In genomic region chr19:4333791-4334190, GRCm38 (mm10) we compare ENCODE assay signal across 8 mouse cellular contexts. TPM values are rescaled to one million over a fixed set of nuclear protein-coding genes. Genes with fewer than 3 reads are reported as not detected.
DNase-seq lines count a peak whose midpoint lies in the region; ATAC-seq and TF ChIP-seq lines count a peak whose summit lies in the region.

No protein-coding gene starts in this region.

- peak; percentile 98 for ATAC-seq in embryonic facial prominence, embryonic 13.5 days (ENCODE audit: insufficient number of reproducible peaks, insufficient read depth, low FRiP score, low TSS enrichment, low read depth)
- peak; percentile 99 for ATAC-seq in limb, embryonic 12.5 days (ENCODE audit: insufficient number of reproducible peaks, insufficient read depth, low FRiP score, low TSS enrichment, low read depth)
- peak; percentile 99 for ATAC-seq in midbrain, embryonic 15.5 days (replicated peaks)

- H3K9ac ChIP-seq in embryonic facial prominence, embryonic 13.5 days: peak overlapping the region; percentile 81
- H3K9ac ChIP-seq in limb, embryonic 12.5 days (replicated peaks): peak overlapping the region; percentile 78
- peak overlapping the region; percentile 56 for H3K9ac ChIP-seq in midbrain, embryonic 15.5 days

- peak overlapping the region; percentile 97 for H3K27ac ChIP-seq in embryonic facial prominence, embryonic 13.5 days
- peak overlapping the region; percentile 93 for H3K27ac ChIP-seq in kidney, adult 2 months (ENCODE audit: insufficient read depth, low read depth, low read length)
- peak overlapping the region; percentile 93 for H3K27ac ChIP-seq in limb, embryonic 12.5 days
- peak overlapping the region; percentile 89 for H3K27ac ChIP-seq in midbrain, embryonic 15.5 days
- peak overlapping the region; percentile 92 for H3K27ac ChIP-seq in spleen, adult 2 months (ENCODE audit: insufficient read depth, low read length)

- TF ChIP-seq POLR2A in kidney, adult 2 months (IDR thresholded peaks at IDR 0.05; ENCODE audit: low read depth, low read length): peak; percentile 59
- peak; percentile 82 for TF ChIP-seq POLR2A in spleen, adult 2 months (IDR thresholded peaks at IDR 0.05; ENCODE audit: low read depth, low read length)

- H3K4me3 ChIP-seq in embryonic facial prominence, embryonic 13.5 days: peak overlapping the region; percentile 58
- peak overlapping the region; percentile 76 for H3K4me3 ChIP-seq in kidney, adult 2 months (ENCODE audit: insufficient read depth, low read depth, low read length)
- peak overlapping the region; percentile 61 for H3K4me3 ChIP-seq in limb, embryonic 12.5 days (replicated peaks)
- peak overlapping the region; percentile 53 for H3K4me3 ChIP-seq in midbrain, embryonic 15.5 days
- H3K4me3 ChIP-seq in spleen, adult 2 months (ENCODE audit: extremely low read depth, insufficient read depth, insufficient read length): peak overlapping the region; percentile 77

- H3K4me2 ChIP-seq in embryonic facial prominence, embryonic 13.5 days: peak overlapping the region; percentile 82
- H3K4me2 ChIP-seq in limb, embryonic 12.5 days: peak overlapping the region; percentile 87
- peak overlapping the region; percentile 70 for H3K4me2 ChIP-seq in midbrain, embryonic 15.5 days

- H3K36me3 ChIP-seq in embryonic facial prominence, embryonic 13.5 days: peaks cover 42% of the 10 kb centered on the region
- H3K36me3 ChIP-seq in kidney, adult 2 months (ENCODE audit: control insufficient read depth, insufficient read depth, low read length): peaks cover 3% of the 10 kb centered on the region; the same call in 1 of the 2 replicates
- H3K36me3 ChIP-seq in limb, embryonic 12.5 days: peaks cover 51% of the 10 kb centered on the region
- H3K36me3 ChIP-seq in midbrain, embryonic 15.5 days (replicated peaks): peaks cover 10% of the 10 kb centered on the region; the same call in 1 of the 2 replicates
- peaks cover 11% of the 10 kb centered on the region for H3K36me3 ChIP-seq in spleen, adult 2 months (ENCODE audit: control insufficient read depth, insufficient read depth, low read length)

- under 1% methylated on average over 16 of the region's 16 CpGs for WGBS in embryonic facial prominence, embryonic 13.5 days
- 0% methylated on average over 16 of the region's 16 CpGs for WGBS in kidney, adult 2 months
- under 1% methylated on average over 16 of the region's 16 CpGs for WGBS in limb, embryonic 12.5 days
- 0% methylated on average over 16 of the region's 16 CpGs for WGBS in midbrain, embryonic 15.5 days
- WGBS in spleen, adult 2 months: 1% methylated on average over 16 of the region's 16 CpGs

- H3K4me1 ChIP-seq in embryonic facial prominence, embryonic 13.5 days: peaks cover 22% of the 10 kb centered on the region
- H3K4me1 ChIP-seq in kidney, adult 2 months (ENCODE audit: control insufficient read depth, insufficient read depth, low read length): peaks cover 10% of the 10 kb centered on the region; the same call in 1 of the 2 replicates
- peaks cover 25% of the 10 kb centered on the region for H3K4me1 ChIP-seq in limb, embryonic 12.5 days (replicated peaks)
- peaks cover 36% of the 10 kb centered on the region for H3K4me1 ChIP-seq in midbrain, embryonic 15.5 days
- peaks cover 5% of the 10 kb centered on the region; the same call in 1 of the 2 replicates for H3K4me1 ChIP-seq in spleen, adult 2 months (ENCODE audit: control insufficient read depth, insufficient read depth, insufficient read length)

- H3K9me3 ChIP-seq in embryonic facial prominence, embryonic 13.5 days: no peaks in the 10 kb centered on the region
- no peaks in the 10 kb centered on the region for H3K9me3 ChIP-seq in limb, embryonic 12.5 days
- no peaks in the 10 kb centered on the region for H3K9me3 ChIP-seq in midbrain, embryonic 15.5 days

- peak; percentile 94 for DNase-seq in 3134 (ENCODE audit: extremely low read depth, insufficient read length, low spot score)
- DNase-seq in adrenal gland, postnatal 36 days: peak; percentile 98
- DNase-seq in heart, adult 18-20 months: peak; percentile 96 to 99
- DNase-seq in kidney, adult 2 months: peak; percentile 98
- peak; percentile 72 to 90 for DNase-seq in spleen, adult 2 months (ENCODE audit: low read depth in 1 of 2, low spot score in 2 of 2)

- H3K27me3 ChIP-seq in embryonic facial prominence, embryonic 13.5 days: no peaks in the 10 kb centered on the region
- H3K27me3 ChIP-seq in kidney, adult 2 months (replicated peaks; ENCODE audit: control insufficient read depth, insufficient read depth, low read length): no peaks in the 10 kb centered on the region
- H3K27me3 ChIP-seq in limb, embryonic 12.5 days: no peaks in the 10 kb centered on the region
- H3K27me3 ChIP-seq in midbrain, embryonic 15.5 days (replicated peaks): no peaks in the 10 kb centered on the region
- no peaks in the 10 kb centered on the region for H3K27me3 ChIP-seq in spleen, adult 2 months (ENCODE audit: control insufficient read depth, insufficient read depth, low read length)

- TF ChIP-seq CTCF in kidney, adult 2 months (conservative IDR thresholded peaks at IDR 0.05; ENCODE audit: insufficient read depth, insufficient read length, low read depth, low read length): 0 out of 2 replicates have a peak, but pooled peaks have one; percentile 9
- no peak for TF ChIP-seq CTCF in spleen, adult 2 months (IDR thresholded peaks at IDR 0.05; ENCODE audit: extremely low read depth, insufficient read depth, insufficient read length, insufficient replicate concordance)

RNA-seq across cellular contexts. Expression of gene Grk2, which starts 27.8 kb away (rescaled TPM):
- total RNA-seq in adrenal gland, postnatal 36 days (2021): 10 to 100 TPM; 48.1 to 53.1 TPM
- polyA plus RNA-seq in embryonic facial prominence, embryonic 13.5 days (2015; fragmentation: Nextera tagmentation; extraction: Ambion mirVana): 17.0 and 19.6 TPM in 2 replicates
- 10 to 100 TPM; 45.9 to 54.9 TPM for total RNA-seq in heart, adult 18-20 months (2021)
- 56.7 and 60.3 TPM in 2 replicates for polyA plus RNA-seq in kidney, adult 2 months (2012; rRNA removed)
- polyA plus RNA-seq in limb, embryonic 12.5 days (2016; fragmentation: Nextera tagmentation; extraction: Ambion mirVana): 15.6 and 16.1 TPM in 2 replicates
- polyA plus RNA-seq in midbrain, embryonic 15.5 days (2015; fragmentation: Nextera tagmentation; extraction: Ambion mirVana): 28.2 and 29.6 TPM in 2 replicates
- polyA plus RNA-seq in spleen, adult 2 months (2012; rRNA removed): 301 and 394 TPM in 2 replicates

RNA-seq across cellular contexts. Expression of gene Ankrd13d, which starts 50.9 kb away (rescaled TPM):
- 1 to 10 TPM; 2.4 to 2.8 TPM for total RNA-seq in adrenal gland, postnatal 36 days (2021)
- polyA plus RNA-seq in embryonic facial prominence, embryonic 13.5 days (2015; fragmentation: Nextera tagmentation; extraction: Ambion mirVana): 12.6 and 13.5 TPM in 2 replicates
- total RNA-seq in heart, adult 18-20 months (2021): 1 to 10 TPM in 1 of 2 experiments, under 1 TPM in 1; 0.92 to 2.1 TPM
- 4.2 and 5.1 TPM in 2 replicates for polyA plus RNA-seq in kidney, adult 2 months (2012; rRNA removed)
- polyA plus RNA-seq in limb, embryonic 12.5 days (2016; fragmentation: Nextera tagmentation; extraction: Ambion mirVana): 12.6 and 12.9 TPM in 2 replicates
- polyA plus RNA-seq in midbrain, embryonic 15.5 days (2015; fragmentation: Nextera tagmentation; extraction: Ambion mirVana): 53.9 and 57.1 TPM in 2 replicates
- polyA plus RNA-seq in spleen, adult 2 months (2012; rRNA removed): 16.1 and 17.7 TPM in 2 replicates

Comparison
In these comparisons a context has a peak if more than half of its experiments do, and no peak if none do; other contexts are left out.
1. Peak in every context shown above with its lines: DNase-seq, ATAC-seq, H3K4me3 ChIP-seq and H3K27ac ChIP-seq.